Mouse (Mus musculus): ENCODE measurements at regions not wholly inside any gene's neighbourhood (a gene's known extent, or its start where the extent isn't known, plus 50 kb on each side); places are given as distances from the start of the nearest gene placed in this dataset.

- ATAC-seq (replicated peaks; ENCODE audit: low FRiP score, poor library complexity, severe bottlenecking) = no peak
These were observed 686.0 kb downstream of the Pdcd6ip start for GRCm38 (mm10) chr9:113021866-113022645.

- ATAC-seq (replicated peaks; ENCODE audit: low FRiP score, poor library complexity, severe bottlenecking) = no peak
These were observed 688.5 kb downstream of the Pdcd6ip start for GRCm38 (mm10) chr9:113019576-113019975.

- ATAC-seq (replicated peaks; ENCODE audit: low FRiP score, poor library complexity, severe bottlenecking) = no peak
These were observed 700.0 kb downstream of the Pdcd6ip start for GRCm38 (mm10) chr9:113008106-113008505.

- ATAC-seq (replicated peaks; ENCODE audit: low FRiP score, poor library complexity, severe bottlenecking) = peak; percentile 99
These were observed 711.9 kb downstream of the Pdcd6ip start for GRCm38 (mm10) chr9:112996204-112996603.

GRCm38 (mm10) chr9:112994774-112995173 lies 713.3 kb downstream of the Pdcd6ip start:
- no peak for ATAC-seq (replicated peaks; ENCODE audit: low FRiP score, poor library complexity, severe bottlenecking)

- no peak for ATAC-seq (replicated peaks; ENCODE audit: low FRiP score, poor library complexity, severe bottlenecking)
These were observed 714.4 kb downstream of the Pdcd6ip start for GRCm38 (mm10) chr9:112993627-112994026.

GRCm38 (mm10) chr9:112992937-112993336 lies 715.1 kb downstream of the Pdcd6ip start:
- no peak for ATAC-seq (replicated peaks; ENCODE audit: low FRiP score, poor library complexity, severe bottlenecking)

- ATAC-seq (replicated peaks; ENCODE audit: low FRiP score, poor library complexity, severe bottlenecking) = no peak
These were observed 724.7 kb downstream of the Pdcd6ip start for GRCm38 (mm10) chr9:112983353-112983752.

GRCm38 (mm10) chr9:112951567-112951966 lies 715.8 kb upstream of the Arpp21 start:
- ATAC-seq (replicated peaks; ENCODE audit: low FRiP score, poor library complexity, severe bottlenecking) = no peak

- 0 out of 2 replicates have a peak, but pooled peaks have one; percentile 34 for ATAC-seq (replicated peaks; ENCODE audit: low FRiP score, poor library complexity, severe bottlenecking)
These were observed 714.3 kb upstream of the Arpp21 start for GRCm38 (mm10) chr9:112950056-112950455.

- ATAC-seq (replicated peaks; ENCODE audit: low FRiP score, poor library complexity, severe bottlenecking) = no peak
These were observed 703.0 kb upstream of the Arpp21 start for GRCm38 (mm10) chr9:112938781-112939180.

- no peak for ATAC-seq (replicated peaks; ENCODE audit: low FRiP score, poor library complexity, severe bottlenecking)
These were observed 673.8 kb upstream of the Arpp21 start for GRCm38 (mm10) chr9:112909311-112910101.

- ATAC-seq (replicated peaks; ENCODE audit: low FRiP score, poor library complexity, severe bottlenecking) = no peak
These were observed 670.2 kb upstream of the Arpp21 start for GRCm38 (mm10) chr9:112905955-112906354.

GRCm38 (mm10) chr9:112864921-112865320 lies 629.2 kb upstream of the Arpp21 start:
- no peak for ATAC-seq (replicated peaks; ENCODE audit: low FRiP score, poor library complexity, severe bottlenecking)

GRCm38 (mm10) chr9:112861136-112861535 lies 625.4 kb upstream of the Arpp21 start:
- no peak for ATAC-seq (replicated peaks; ENCODE audit: low FRiP score, poor library complexity, severe bottlenecking)

- no peak for ATAC-seq (replicated peaks; ENCODE audit: low FRiP score, poor library complexity, severe bottlenecking)
These were observed 624.7 kb upstream of the Arpp21 start for GRCm38 (mm10) chr9:112860307-112860893.

GRCm38 (mm10) chr9:112841473-112841872 lies 605.7 kb upstream of the Arpp21 start:
- no peak for ATAC-seq (replicated peaks; ENCODE audit: low FRiP score, poor library complexity, severe bottlenecking)

GRCm38 (mm10) chr9:112839071-112839793 lies 603.5 kb upstream of the Arpp21 start:
- no peak for ATAC-seq (replicated peaks; ENCODE audit: low FRiP score, poor library complexity, severe bottlenecking)

- no peak for ATAC-seq (replicated peaks; ENCODE audit: low FRiP score, poor library complexity, severe bottlenecking)
These were observed 601.8 kb upstream of the Arpp21 start for GRCm38 (mm10) chr9:112837563-112837962.
